Mouse (Mus musculus) T-cell, adult 2 months (primary cell): ENCODE data around the gene Chrna9.
A peak's percentile ranks its signal among the peaks of the same experiment; 100 is the strongest.

Experiments
- DNase-seq: peaks from one replicate; pipeline ENCODE4 v3.0.0; 2022; ENCODE audit warnings: low spot score

Gene Chrna9

GRCm38 (mm10) chr5:65919326-65919725, 15.4 kb upstream of the Chrna9 start:
- DNase-seq = peak; percentile 53

GRCm38 (mm10) chr5:65919904-65920303, 14.8 kb upstream of the Chrna9 start:
- DNase-seq = no peak

- no peak for DNase-seq
Measured at GRCm38 (mm10) chr5:65920701-65921426, 13.9 kb upstream of the Chrna9 start.

GRCm38 (mm10) chr5:65921477-65922138, 13.1 kb upstream of the Chrna9 start:
- DNase-seq = peak; percentile 42

- no peak for DNase-seq
Measured at GRCm38 (mm10) chr5:65926666-65927065, 8.1 kb upstream of the Chrna9 start.

GRCm38 (mm10) chr5:65929162-65929561, 5.6 kb upstream of the Chrna9 start:
- DNase-seq = peak; percentile 91

GRCm38 (mm10) chr5:65930171-65930570, 4.5 kb upstream of the Chrna9 start:
- DNase-seq = no peak

- no peak for DNase-seq
Measured at GRCm38 (mm10) chr5:65933258-65933657, 1.5 kb upstream of the Chrna9 start.

GRCm38 (mm10) chr5:65933764-65934163, 957 bp upstream of the Chrna9 start:
- DNase-seq = no peak

GRCm38 (mm10) chr5:65937011-65937726, 2.4 kb downstream of the Chrna9 start:
- no peak for DNase-seq

GRCm38 (mm10) chr5:65937998-65938715, 3.4 kb downstream of the Chrna9 start:
- DNase-seq = peak; percentile 76

GRCm38 (mm10) chr5:65941145-65941544, 6.4 kb downstream of the Chrna9 start:
- peak; percentile 44 for DNase-seq

GRCm38 (mm10) chr5:65949822-65950221, 15.1 kb downstream of the Chrna9 start:
- no peak for DNase-seq

GRCm38 (mm10) chr5:65950236-65950635, 15.5 kb downstream of the Chrna9 start:
- DNase-seq = no peak

- DNase-seq = peak; percentile 84
Measured at GRCm38 (mm10) chr5:65950679-65951512, 16.2 kb downstream of the Chrna9 start.

GRCm38 (mm10) chr5:65951513-65951909, 16.8 kb downstream of the Chrna9 start:
- DNase-seq = peak; percentile 70

- peak; percentile 27 for DNase-seq
Measured at GRCm38 (mm10) chr5:65954130-65955080, 19.7 kb downstream of the Chrna9 start.

- peak; percentile 96 for DNase-seq
Measured at GRCm38 (mm10) chr5:65955343-65956143, 20.8 kb downstream of the Chrna9 start.
